Mouse (Mus musculus) embryonic facial prominence, embryonic 10.5 days (tissue): ENCODE measurements around the gene Dusp14. TPM values are rescaled to one million over a fixed set of nuclear protein-coding genes. Genes with fewer than 3 reads are reported as not detected.

Experiments
- DNase-seq: peaks from one replicate; pipeline ENCODE4 v3.0.0-alpha.2; 2017; ENCODE audit warnings: low spot score
- H3K27ac ChIP-seq: fragments of 300-500 bp; sonication (generic); replicated peaks from 2 replicates; pipeline ENCODE4 v1.5.1; 2016; ENCODE audit warnings: mild to moderate bottlenecking
- H3K27me3 ChIP-seq: fragments of 300-500 bp; sonication (generic); replicated peaks from 2 replicates; pipeline ENCODE4 v1.6.1; 2016; ENCODE audit warnings: low read depth, mild to moderate bottlenecking; ENCODE audit not compliant: poor library complexity, severe bottlenecking
- H3K36me3 ChIP-seq: fragments of 300-500 bp; sonication (generic); replicated peaks from 2 replicates; pipeline ENCODE4 v1.6.1; 2016; ENCODE audit warnings: mild to moderate bottlenecking, moderate library complexity
- H3K4me1 ChIP-seq: fragments of 300-500 bp; sonication (generic); 2 replicates; pipeline ENCODE4 v1.6.1; 2016
- H3K4me3 ChIP-seq: fragments of 300-500 bp; sonication (generic); 2 replicates; pipeline ENCODE4 v1.5.1; 2016; ENCODE audit warnings: mild to moderate bottlenecking, moderate library complexity
- H3K9me3 ChIP-seq: fragments of 300-500 bp; sonication (generic); 2 replicates; pipeline ENCODE4 v1.6.1; 2016; ENCODE audit warnings: mild to moderate bottlenecking
- WGBS: fragments of 180-500 bp; shearing (Covaris S2); methylation state at CpG from one replicate; pipeline ENCODE4 v1.1.7; 2016; 5-methylcytosine and 5-hydroxymethylcytosine counted together
- polyA plus RNA-seq: library from polyadenylated mRNA; unstranded; fragments of >200 nt; fragmentation: Nextera tagmentation; extraction: Ambion mirVana; gene quantifications from 2 replicates; pipeline ENCODE4 v1.2.1, GENCODE M21; 2016

Dusp14 gene
- 7.3 and 9.4 TPM in 2 replicates for polyA plus RNA-seq

GRCm38 (mm10) chr11:84069034-84069370, at the start of gene Dusp14:
Gene Dusp14, minus strand, starts transcription at chr11:84069261.
- WGBS, result 12% methylated on average over 11 of the region's 11 CpGs
- Histone ChIP-seq H3K4me3 (peak within 1 kb of the TSS; percentile 77), H3K36me3 (no peaks in the 10 kb centered on the region), H3K27me3 (peaks cover 62% of the 10 kb centered on the region), H3K4me1 (peaks cover 53% of the 10 kb centered on the region), H3K27ac (peak within 1 kb of the TSS; percentile 81), H3K9me3 (no peaks in the 10 kb centered on the region)
- DNase-seq, result peak; percentile 23

- Histone ChIP-seq H3K4me3 (no peak overlapping the region), H3K27me3 (no peaks in the 10 kb centered on the region), H3K4me1 (no peaks in the 10 kb centered on the region), H3K27ac (no peak overlapping the region), H3K36me3 (peaks cover 97% of the 10 kb centered on the region), H3K9me3 (no peaks in the 10 kb centered on the region)
- DNase-seq, result no peak
- 81% methylated on average over 4 of the region's 4 CpGs for WGBS
Measured at GRCm38 (mm10) chr11:84117431-84117830, 48.4 kb upstream of the Dusp14 start.

- 70% methylated on average over 2 of the region's 2 CpGs for WGBS
- Histone ChIP-seq H3K27ac (no peak overlapping the region), H3K4me3 (no peak overlapping the region), H3K36me3 (peaks cover 94% of the 10 kb centered on the region), H3K27me3 (no peaks in the 10 kb centered on the region), H3K4me1 (no peaks in the 10 kb centered on the region), H3K9me3 (no peaks in the 10 kb centered on the region)
- no peak for DNase-seq
Measured at GRCm38 (mm10) chr11:84116221-84116620, 47.2 kb upstream of the Dusp14 start.

- WGBS, result 96% methylated on average over 9 of the region's 9 CpGs
- no peaks in the 10 kb centered on the region for H3K27me3 ChIP-seq
- no peak overlapping the region for H3K27ac ChIP-seq
- no peaks in the 10 kb centered on the region for H3K4me1 ChIP-seq
- no peak for DNase-seq
- H3K36me3 ChIP-seq, result peaks cover 94% of the 10 kb centered on the region
- H3K9me3 ChIP-seq, result no peaks in the 10 kb centered on the region
- H3K4me3 ChIP-seq, result no peak overlapping the region
Measured at GRCm38 (mm10) chr11:84115646-84116045, 46.6 kb upstream of the Dusp14 start.

GRCm38 (mm10) chr11:84113623-84114022, 44.6 kb upstream of the Dusp14 start:
- 94% methylated on average over 5 of the region's 5 CpGs for WGBS
- Histone ChIP-seq H3K27ac (no peak overlapping the region), H3K4me1 (no peaks in the 10 kb centered on the region), H3K36me3 (peaks cover 94% of the 10 kb centered on the region), H3K9me3 (no peaks in the 10 kb centered on the region), H3K27me3 (no peaks in the 10 kb centered on the region), H3K4me3 (no peak overlapping the region)
- no peak for DNase-seq

- H3K9me3 ChIP-seq, result no peaks in the 10 kb centered on the region
- 69% methylated on average over 2 of the region's 2 CpGs for WGBS
- DNase-seq, result no peak
- no peak overlapping the region for H3K4me3 ChIP-seq
- no peaks in the 10 kb centered on the region for H3K4me1 ChIP-seq
- H3K36me3 ChIP-seq, result peaks cover 97% of the 10 kb centered on the region
- no peaks in the 10 kb centered on the region for H3K27me3 ChIP-seq
- H3K27ac ChIP-seq, result no peak overlapping the region
Measured at GRCm38 (mm10) chr11:84107137-84107536, 38.1 kb upstream of the Dusp14 start.

GRCm38 (mm10) chr11:84104036-84104435, 35.0 kb upstream of the Dusp14 start:
- no peak overlapping the region for H3K4me3 ChIP-seq
- peaks cover 100% of the 10 kb centered on the region for H3K36me3 ChIP-seq
- WGBS, result 92% methylated on average over 6 of the region's 6 CpGs
- H3K27ac ChIP-seq, result no peak overlapping the region
- H3K4me1 ChIP-seq, result no peaks in the 10 kb centered on the region
- no peak for DNase-seq
- H3K9me3 ChIP-seq, result no peaks in the 10 kb centered on the region
- H3K27me3 ChIP-seq, result no peaks in the 10 kb centered on the region

GRCm38 (mm10) chr11:84101182-84101581, 32.1 kb upstream of the Dusp14 start:
- Histone ChIP-seq H3K27ac (no peak overlapping the region), H3K27me3 (no peaks in the 10 kb centered on the region), H3K36me3 (peaks cover 99% of the 10 kb centered on the region), H3K9me3 (no peaks in the 10 kb centered on the region), H3K4me1 (no peaks in the 10 kb centered on the region), H3K4me3 (no peak overlapping the region)
- DNase-seq, result no peak

GRCm38 (mm10) chr11:84097251-84097998, 28.4 kb upstream of the Dusp14 start:
- DNase-seq, result no peak
- no peaks in the 10 kb centered on the region for H3K4me1 ChIP-seq
- H3K4me3 ChIP-seq, result no peak overlapping the region
- H3K36me3 ChIP-seq, result peaks cover 98% of the 10 kb centered on the region
- 88% methylated on average over 5 of the region's 5 CpGs for WGBS
- no peaks in the 10 kb centered on the region for H3K9me3 ChIP-seq
- H3K27me3 ChIP-seq, result no peaks in the 10 kb centered on the region
- H3K27ac ChIP-seq, result no peak overlapping the region

- H3K4me1 ChIP-seq, result no peaks in the 10 kb centered on the region
- H3K9me3 ChIP-seq, result no peaks in the 10 kb centered on the region
- 86% methylated on average over 4 of the region's 4 CpGs for WGBS
- no peak overlapping the region for H3K4me3 ChIP-seq
- no peak overlapping the region for H3K27ac ChIP-seq
- no peaks in the 10 kb centered on the region for H3K27me3 ChIP-seq
- no peak for DNase-seq
- peaks cover 98% of the 10 kb centered on the region for H3K36me3 ChIP-seq
Measured at GRCm38 (mm10) chr11:84095084-84095483, 26.0 kb upstream of the Dusp14 start.

GRCm38 (mm10) chr11:84090572-84090971, 21.5 kb upstream of the Dusp14 start:
- H3K36me3 ChIP-seq, result peaks cover 96% of the 10 kb centered on the region

GRCm38 (mm10) chr11:84081901-84082300, 12.8 kb upstream of the Dusp14 start:
- no peak for DNase-seq
- Histone ChIP-seq H3K36me3 (peaks cover 85% of the 10 kb centered on the region), H3K4me1 (no peaks in the 10 kb centered on the region), H3K9me3 (no peaks in the 10 kb centered on the region), H3K27ac (no peak overlapping the region), H3K4me3 (no peak overlapping the region), H3K27me3 (no peaks in the 10 kb centered on the region)
- WGBS, result 96% methylated on average over 5 of the region's 5 CpGs

More at GRCm38 (mm10) chr11:84090572-84090971, 21.5 kb upstream of the Dusp14 start:
- H3K4me3 ChIP-seq, result no peak overlapping the region
- no peaks in the 10 kb centered on the region for H3K27me3 ChIP-seq
- no peak overlapping the region for H3K27ac ChIP-seq
- H3K4me1 ChIP-seq, result no peaks in the 10 kb centered on the region
- no peaks in the 10 kb centered on the region for H3K9me3 ChIP-seq
- DNase-seq, result no peak
- WGBS, result 93% methylated on average over 8 of the region's 8 CpGs

GRCm38 (mm10) chr11:84080327-84080726, 11.3 kb upstream of the Dusp14 start:
- no peak overlapping the region for H3K27ac ChIP-seq
- H3K9me3 ChIP-seq, result no peaks in the 10 kb centered on the region
- H3K27me3 ChIP-seq, result no peaks in the 10 kb centered on the region
- no peak overlapping the region for H3K4me3 ChIP-seq
- H3K4me1 ChIP-seq, result no peaks in the 10 kb centered on the region
- WGBS, result 91% methylated on average over 3 of the region's 3 CpGs
- no peak for DNase-seq
- H3K36me3 ChIP-seq, result peaks cover 69% of the 10 kb centered on the region
